Mouse (Mus musculus): Measurements from ENCODE around the gene Rpl13.
"Not testable (repeated sequence)": the region's sequence is repeated elsewhere in the genome, so short reads cannot be mapped to it uniquely, and the experiment has no call there.

The Rpl13 gene

GRCm38 (mm10) chr8:123101735-123102685 is at the start of gene Rpl13:
Rpl13 (plus strand) TSS chr8:123102350.
- DNase-seq (ENCODE audit: low spot score) = peak; percentile 96

- no peak for DNase-seq (ENCODE audit: low spot score)
These were observed 39.4 kb upstream of the Rpl13 start, which contains the start of gene Spg7 for GRCm38 (mm10) chr8:123062721-123063120. Spg7 (plus strand) TSS chr8:123062942.

DNA sequence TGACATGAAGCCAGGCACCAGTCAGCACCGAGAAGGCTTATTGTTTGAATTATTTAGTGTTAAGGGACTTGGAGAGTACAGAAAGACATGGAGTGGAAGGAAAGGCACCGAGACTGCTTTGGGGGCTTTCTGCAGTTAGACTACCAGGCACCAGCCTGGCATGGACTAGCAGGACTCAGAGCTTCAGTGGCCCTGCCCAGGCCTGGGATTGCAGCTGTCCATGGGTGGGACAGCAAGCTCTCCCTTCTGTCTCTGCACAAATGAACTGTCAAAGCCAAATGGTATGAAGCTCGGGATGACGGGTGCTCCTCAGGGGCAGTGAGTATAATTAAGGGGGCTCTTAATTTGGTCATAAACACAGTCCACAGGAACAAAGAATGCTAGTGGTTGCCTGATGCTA is 38.1 kb upstream of the Rpl13 start:
- DNase-seq (ENCODE audit: low spot score) = no peak

DNA sequence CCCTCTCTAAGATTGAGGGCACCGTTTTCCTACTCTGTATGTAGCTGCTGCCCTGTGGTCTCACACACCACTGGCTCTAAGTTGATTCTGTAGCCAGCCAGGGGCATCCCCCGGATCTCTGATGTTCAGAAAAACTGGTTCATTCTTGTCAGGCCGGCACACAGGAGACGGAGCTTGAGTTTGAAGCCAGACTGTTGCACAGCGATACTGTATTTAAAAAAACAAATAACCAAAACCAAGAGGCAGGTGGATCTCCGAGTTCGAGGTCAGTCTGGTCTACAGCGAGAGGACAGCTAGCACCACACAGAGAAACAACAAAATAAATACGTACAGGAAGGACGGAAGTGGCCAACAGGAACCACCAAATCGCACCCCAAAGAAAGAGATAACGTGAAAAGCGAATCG is 37.3 kb upstream of the Rpl13 start:
- DNase-seq (ENCODE audit: low spot score) = no peak

- DNase-seq (ENCODE audit: low spot score) = peak; percentile 95
These were observed 36.7 kb upstream of the Rpl13 start for GRCm38 (mm10) chr8:123065214-123066100.

GRCm38 (mm10) chr8:123066101-123066683 is 36.0 kb upstream of the Rpl13 start:
- DNase-seq (ENCODE audit: low spot score) = no peak

- DNase-seq (ENCODE audit: low spot score) = no peak
These were observed 31.0 kb upstream of the Rpl13 start for GRCm38 (mm10) chr8:123071176-123071575.

DNA sequence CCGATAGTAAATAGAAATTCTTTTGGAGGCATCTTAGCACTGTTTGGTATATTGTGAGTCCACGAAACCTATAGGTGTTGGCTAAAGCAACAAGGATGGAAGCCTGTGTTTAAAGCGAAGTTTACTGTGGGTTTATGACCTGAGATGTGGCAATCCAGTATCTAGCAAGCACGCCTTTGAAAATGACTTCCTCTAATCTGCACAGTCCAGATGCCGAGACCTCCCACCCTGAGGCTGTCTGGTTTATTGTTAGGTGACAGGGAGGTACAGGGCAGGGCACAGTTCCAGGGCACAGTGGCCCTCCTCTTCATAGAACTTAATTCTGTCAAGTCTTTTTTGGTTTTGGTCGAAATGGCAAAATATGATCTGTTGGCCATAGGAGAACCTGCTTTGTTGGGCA is 24.9 kb upstream of the Rpl13 start:
- DNase-seq (ENCODE audit: low spot score) = no peak

DNA sequence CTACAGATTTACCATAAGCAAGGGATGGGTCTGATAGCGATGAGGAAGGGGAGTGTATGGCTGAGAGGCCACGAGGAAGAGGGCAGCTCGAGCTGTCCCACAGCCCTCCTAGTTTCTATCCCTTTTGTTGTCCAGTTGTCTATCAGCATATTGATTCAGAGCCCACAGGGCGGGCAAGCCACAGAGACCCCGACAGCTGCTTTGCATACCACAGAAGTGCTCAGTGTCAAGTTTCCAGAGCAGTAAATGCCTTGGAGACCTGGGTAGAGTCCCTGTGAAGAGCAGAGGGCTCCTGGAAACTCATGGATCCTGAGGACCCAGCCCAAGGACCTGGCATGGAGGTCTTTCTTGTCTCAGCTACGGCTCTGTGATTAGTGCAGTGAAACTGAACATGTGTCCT is 19.2 kb upstream of the Rpl13 start:
- no peak for DNase-seq (ENCODE audit: low spot score)

DNA sequence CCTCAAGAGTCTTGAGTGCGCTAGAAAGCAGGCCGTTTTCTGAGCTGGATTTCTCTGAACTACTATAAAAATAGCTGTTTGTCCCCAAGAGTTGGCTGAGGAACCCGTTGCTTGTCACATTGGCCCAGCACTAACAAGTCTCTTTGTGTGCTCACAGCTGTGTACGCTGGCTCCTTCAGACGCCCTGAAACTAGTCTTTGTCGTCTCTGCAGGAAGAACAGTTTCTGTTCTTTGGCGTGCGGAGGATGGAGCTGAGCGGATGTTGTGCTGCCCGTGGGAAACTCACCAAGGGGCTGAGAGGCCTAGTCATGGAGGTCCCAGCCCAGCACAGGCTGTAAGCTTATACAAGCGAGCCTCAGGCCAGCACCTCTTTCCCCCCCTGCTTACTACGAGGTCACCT is 18.5 kb upstream of the Rpl13 start:
- DNase-seq (ENCODE audit: low spot score) = no peak

DNA sequence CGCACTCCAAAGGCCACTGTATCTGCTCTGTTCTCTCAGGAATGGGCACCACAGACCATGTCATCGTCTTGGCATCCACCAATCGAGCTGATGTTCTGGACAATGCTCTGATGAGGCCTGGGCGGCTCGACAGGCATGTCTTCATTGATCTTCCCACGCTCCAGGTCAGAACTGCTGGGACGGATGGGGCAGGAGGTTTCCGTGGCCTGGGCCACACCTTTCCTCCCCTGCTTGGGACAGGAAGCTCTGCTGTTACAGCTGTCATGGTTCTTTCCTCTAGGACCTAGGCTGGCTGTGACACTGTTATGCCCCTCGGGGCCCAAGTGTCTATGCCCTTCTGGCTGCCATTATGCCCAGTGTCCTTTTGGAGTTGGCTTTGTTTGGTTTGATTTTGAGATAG is 14.9 kb upstream of the Rpl13 start:
- DNase-seq (ENCODE audit: low spot score) = no peak

DNA sequence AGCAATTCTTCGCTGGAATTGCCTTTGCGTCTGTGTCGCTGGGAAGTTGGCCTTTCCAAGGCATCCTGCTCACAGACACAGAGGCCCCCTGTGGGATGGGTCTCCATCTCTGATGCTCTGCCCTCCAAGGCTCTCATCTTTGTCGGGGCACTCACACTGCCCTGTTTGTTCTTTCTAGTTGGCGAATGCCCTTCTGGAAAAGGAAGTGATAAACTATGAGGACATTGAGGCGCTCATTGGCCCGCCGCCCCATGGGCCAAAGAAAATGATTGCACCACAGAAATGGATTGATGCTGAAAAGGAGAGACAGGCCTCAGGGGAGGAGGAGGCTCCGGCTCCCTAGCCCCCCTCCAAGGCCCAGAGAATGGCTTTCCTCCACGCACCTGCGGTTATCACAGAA is 4.9 kb upstream of the Rpl13 start:
- DNase-seq (ENCODE audit: low spot score) = no peak

GRCm38 (mm10) chr8:123097786-123098584 is 4.2 kb upstream of the Rpl13 start:
- no peak for DNase-seq (ENCODE audit: low spot score)

- peak; percentile 27 for DNase-seq (ENCODE audit: low spot score)
These were observed 1.9 kb upstream of the Rpl13 start for GRCm38 (mm10) chr8:123100288-123100687.

- DNase-seq (ENCODE audit: low spot score) = no peak
These were observed 906 bp upstream of the Rpl13 start for GRCm38 (mm10) chr8:123101244-123101643.

DNA sequence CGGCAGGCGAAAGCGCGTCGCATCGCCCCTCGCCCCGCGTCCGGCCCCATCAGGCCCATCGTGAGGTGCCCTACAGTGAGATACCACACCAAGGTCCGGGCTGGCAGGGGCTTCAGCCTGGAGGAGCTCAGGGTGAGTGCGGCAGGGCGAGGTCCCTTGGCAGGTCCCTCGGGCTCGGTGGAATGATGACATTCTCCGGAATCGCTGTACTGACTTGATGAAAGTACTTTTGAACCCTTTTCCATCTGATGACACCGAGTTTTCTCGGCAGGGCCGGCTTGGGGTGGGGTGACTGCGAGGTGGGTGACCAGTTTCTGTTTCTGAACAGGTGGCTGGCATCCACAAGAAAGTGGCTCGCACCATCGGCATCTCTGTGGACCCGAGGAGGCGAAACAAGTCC is 705 bp downstream of the Rpl13 start:
- DNase-seq (ENCODE audit: low spot score) = not testable (repeated sequence)

- DNase-seq (ENCODE audit: low spot score) = no peak
These were observed 1.1 kb downstream of the Rpl13 start for GRCm38 (mm10) chr8:123103285-123103684.

GRCm38 (mm10) chr8:123104046-123104767 is 2.1 kb downstream of the Rpl13 start:
- DNase-seq (ENCODE audit: low spot score) = no peak

- peak; percentile 33 for DNase-seq (ENCODE audit: low spot score)
These were observed 3.6 kb downstream of the Rpl13 start for GRCm38 (mm10) chr8:123105553-123106326.

DNA sequence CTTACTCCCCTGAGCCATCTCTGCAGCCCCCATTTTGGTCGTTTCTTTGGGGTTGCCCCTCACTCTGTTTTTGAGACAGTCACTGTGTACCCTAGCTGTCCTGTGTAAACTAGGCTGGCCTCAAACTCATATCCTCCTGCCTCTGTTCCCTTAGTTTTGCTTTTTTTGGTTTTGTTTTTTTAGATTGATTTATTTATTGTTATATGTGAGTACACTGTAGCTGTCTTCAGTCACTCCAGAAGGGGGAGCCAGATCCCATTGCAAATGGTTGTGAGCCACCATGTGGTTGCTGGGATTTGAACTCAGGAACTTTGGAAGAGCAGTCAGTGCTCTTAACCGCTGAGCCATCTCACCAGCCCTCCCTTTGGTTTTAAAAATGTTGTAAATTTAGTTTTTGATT is 4.4 kb downstream of the Rpl13 start:
- no peak for DNase-seq (ENCODE audit: low spot score)

Data from yolk sac, embryonic 10.5 days (tissue).